Mouse (Mus musculus): Measurements from ENCODE around the gene Popdc3. TPM values are rescaled to one million over a fixed set of nuclear protein-coding genes. Genes with fewer than 3 reads are reported as not detected.

Popdc3 gene
- polyA plus RNA-seq, 1 experiment from 2014 or later = 0.97 TPM

- 88% methylated on average over 12 of the region's 12 CpGs for WGBS
- peaks cover 78% of the 10 kb centered on the region for H3K36me3 ChIP-seq
- ATAC-seq (ENCODE audit: insufficient number of reproducible peaks, insufficient read depth, low FRiP score, low TSS enrichment, low read depth) = no peak
Measured at GRCm38 (mm10) chr10:45151771-45152692, 25.9 kb upstream of the Popdc3 start.

GRCm38 (mm10) chr10:45154557-45155060 is 23.3 kb upstream of the Popdc3 start:
- no peak overlapping the region for H3K4me3 ChIP-seq
- H3K9ac ChIP-seq = no peak overlapping the region
- H3K4me2 ChIP-seq = no peak overlapping the region
- H3K27ac ChIP-seq = no peak overlapping the region
- H3K4me1 ChIP-seq = no peaks in the 10 kb centered on the region
- peaks cover 93% of the 10 kb centered on the region for H3K36me3 ChIP-seq
- WGBS = 94% methylated on average over 14 of the region's 14 CpGs
- no peaks in the 10 kb centered on the region for H3K27me3 ChIP-seq
- no peak for ATAC-seq (ENCODE audit: insufficient number of reproducible peaks, insufficient read depth, low FRiP score, low TSS enrichment, low read depth)
- no peaks in the 10 kb centered on the region for H3K9me3 ChIP-seq

More at GRCm38 (mm10) chr10:45151771-45152692, 25.9 kb upstream of the Popdc3 start:
- H3K9me3 ChIP-seq = no peaks in the 10 kb centered on the region
- no peak overlapping the region for H3K27ac ChIP-seq
- no peak overlapping the region for H3K4me3 ChIP-seq
- no peaks in the 10 kb centered on the region for H3K4me1 ChIP-seq
- H3K27me3 ChIP-seq = no peaks in the 10 kb centered on the region
- H3K4me2 ChIP-seq = no peak overlapping the region
- no peak overlapping the region for H3K9ac ChIP-seq

DNA sequence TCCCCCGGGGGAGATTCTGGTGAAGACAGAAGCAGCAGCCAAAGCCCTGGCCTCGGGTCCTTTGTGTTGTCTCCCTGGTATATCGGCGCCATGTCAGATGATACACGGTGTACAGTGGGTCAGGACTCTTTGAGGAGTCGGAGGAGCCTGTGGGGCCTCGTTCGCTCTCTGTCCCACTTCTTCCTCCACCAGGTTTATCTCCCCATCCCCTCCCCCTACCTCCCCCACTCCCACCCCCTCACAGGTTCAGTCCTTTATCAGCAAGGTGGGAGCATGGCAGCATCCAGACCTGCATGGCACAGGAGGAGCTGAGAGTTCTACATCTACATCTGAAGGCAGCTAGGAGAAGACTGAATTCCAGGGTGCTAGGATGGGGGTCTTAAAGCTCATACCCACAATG is 12.0 kb upstream of the Popdc3 start:
- WGBS = 85% methylated on average over 8 of the region's 8 CpGs
- no peaks in the 10 kb centered on the region for H3K4me1 ChIP-seq

GRCm38 (mm10) chr10:45173927-45174326 is 4.0 kb upstream of the Popdc3 start:
- no peak for ATAC-seq (ENCODE audit: insufficient number of reproducible peaks, insufficient read depth, low FRiP score, low TSS enrichment, low read depth)
- Histone ChIP-seq H3K4me1 (no peaks in the 10 kb centered on the region), H3K4me2 (no peak overlapping the region), H3K36me3 (no peaks in the 10 kb centered on the region), H3K9ac (no peak overlapping the region), H3K27ac (no peak overlapping the region), H3K27me3 (no peaks in the 10 kb centered on the region), H3K9me3 (no peaks in the 10 kb centered on the region), H3K4me3 (no peak overlapping the region)
- 85% methylated on average over 8 of the region's 8 CpGs for WGBS

More for the DNA sequence above, 12.0 kb upstream of the Popdc3 start:
- no peaks in the 10 kb centered on the region for H3K27me3 ChIP-seq
- no peak overlapping the region for H3K9ac ChIP-seq
- no peak overlapping the region for H3K4me2 ChIP-seq
- ATAC-seq (ENCODE audit: insufficient number of reproducible peaks, insufficient read depth, low FRiP score, low TSS enrichment, low read depth) = no peak
- H3K36me3 ChIP-seq = 0 out of 2 replicates have a peak, but pooled peaks cover 3% of the 10 kb centered on the region
- H3K9me3 ChIP-seq = no peaks in the 10 kb centered on the region
- H3K27ac ChIP-seq = no peak overlapping the region
- no peak overlapping the region for H3K4me3 ChIP-seq

DNA sequence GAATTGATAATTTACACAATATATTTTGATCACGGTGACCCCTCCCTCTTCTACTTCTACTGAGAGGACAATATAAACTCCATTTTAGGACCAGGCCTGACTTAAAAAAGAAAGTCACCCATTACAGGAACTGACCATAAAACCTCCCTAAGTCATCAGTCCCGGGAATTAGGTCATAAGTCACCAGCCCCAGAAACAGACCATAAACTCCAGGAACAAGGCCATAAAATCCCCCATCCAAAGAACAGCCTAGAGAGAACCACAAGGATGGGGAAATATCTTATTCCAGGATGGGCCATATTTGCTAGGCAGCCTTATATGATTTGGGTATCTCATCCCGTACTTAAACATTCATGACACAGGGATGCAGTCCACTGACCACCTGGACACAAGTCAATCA is 3.6 kb upstream of the Popdc3 start:
- H3K27ac ChIP-seq = no peak overlapping the region
- WGBS = 92% methylated on average over 3 of the region's 3 CpGs
- no peaks in the 10 kb centered on the region for H3K9me3 ChIP-seq
- H3K27me3 ChIP-seq = no peaks in the 10 kb centered on the region
- H3K4me3 ChIP-seq = no peak overlapping the region
- H3K9ac ChIP-seq = no peak overlapping the region
- ATAC-seq (ENCODE audit: insufficient number of reproducible peaks, insufficient read depth, low FRiP score, low TSS enrichment, low read depth) = no peak
- no peak overlapping the region for H3K4me2 ChIP-seq
- no peaks in the 10 kb centered on the region for H3K4me1 ChIP-seq
- no peaks in the 10 kb centered on the region for H3K36me3 ChIP-seq

- no peaks in the 10 kb centered on the region for H3K4me1 ChIP-seq
- no peak overlapping the region for H3K9ac ChIP-seq
- no peak for ATAC-seq (ENCODE audit: insufficient number of reproducible peaks, insufficient read depth, low FRiP score, low TSS enrichment, low read depth)
- no peaks in the 10 kb centered on the region for H3K9me3 ChIP-seq
- H3K4me2 ChIP-seq = no peak overlapping the region
- H3K27me3 ChIP-seq = no peaks in the 10 kb centered on the region
- 94% methylated on average over 4 of the region's 4 CpGs for WGBS
- no peak overlapping the region for H3K27ac ChIP-seq
- H3K36me3 ChIP-seq = no peaks in the 10 kb centered on the region
- H3K4me3 ChIP-seq = no peak overlapping the region
Measured at GRCm38 (mm10) chr10:45180677-45181326, 2.9 kb downstream of the Popdc3 start.

DNA sequence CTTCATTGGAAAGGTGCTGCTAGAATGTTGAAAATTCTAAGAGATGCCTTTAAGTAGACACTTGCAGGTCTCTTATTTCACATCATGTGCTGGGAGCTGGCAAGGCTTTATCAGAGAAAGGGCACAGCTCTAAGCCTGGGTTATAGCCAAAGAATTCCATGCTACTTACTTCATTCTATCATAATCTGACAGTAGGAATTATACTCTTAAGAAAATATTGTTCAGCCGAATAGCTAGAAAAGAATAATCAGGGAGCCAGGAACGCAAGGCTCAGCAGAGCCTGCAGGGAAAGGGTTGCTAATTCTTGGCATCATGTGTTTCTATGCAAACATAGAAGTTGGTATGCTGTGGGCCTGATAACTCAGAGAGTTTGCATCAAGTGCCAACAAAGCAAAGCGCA is 3.4 kb downstream of the Popdc3 start:
- no peaks in the 10 kb centered on the region for H3K9me3 ChIP-seq
- no peak overlapping the region for H3K9ac ChIP-seq
- no peak overlapping the region for H3K27ac ChIP-seq
- no peaks in the 10 kb centered on the region for H3K36me3 ChIP-seq
- no peaks in the 10 kb centered on the region for H3K27me3 ChIP-seq
- H3K4me3 ChIP-seq = no peak overlapping the region
- no peaks in the 10 kb centered on the region for H3K4me1 ChIP-seq
- no peak overlapping the region for H3K4me2 ChIP-seq
- WGBS = 91% methylated on average over 3 of the region's 3 CpGs
- ATAC-seq (ENCODE audit: insufficient number of reproducible peaks, insufficient read depth, low FRiP score, low TSS enrichment, low read depth) = no peak

- H3K4me2 ChIP-seq = no peak overlapping the region
- no peaks in the 10 kb centered on the region for H3K9me3 ChIP-seq
- no peak for ATAC-seq (ENCODE audit: insufficient number of reproducible peaks, insufficient read depth, low FRiP score, low TSS enrichment, low read depth)
- WGBS = 91% methylated on average over 2 of the region's 2 CpGs
- no peaks in the 10 kb centered on the region for H3K36me3 ChIP-seq
- no peak overlapping the region for H3K4me3 ChIP-seq
- no peak overlapping the region for H3K27ac ChIP-seq
- H3K4me1 ChIP-seq = no peaks in the 10 kb centered on the region
- no peaks in the 10 kb centered on the region for H3K27me3 ChIP-seq
- no peak overlapping the region for H3K9ac ChIP-seq
Measured at GRCm38 (mm10) chr10:45185457-45185856, 7.6 kb downstream of the Popdc3 start.

- Histone ChIP-seq H3K27ac (no peak overlapping the region), H3K36me3 (no peaks in the 10 kb centered on the region), H3K4me3 (no peak overlapping the region), H3K9ac (no peak overlapping the region), H3K27me3 (no peaks in the 10 kb centered on the region), H3K9me3 (no peaks in the 10 kb centered on the region), H3K4me1 (no peaks in the 10 kb centered on the region), H3K4me2 (no peak overlapping the region)
- ATAC-seq (ENCODE audit: insufficient number of reproducible peaks, insufficient read depth, low FRiP score, low TSS enrichment, low read depth) = no peak
- WGBS = 59% methylated on average over 14 of the region's 14 CpGs
Measured at GRCm38 (mm10) chr10:45193330-45194310, 15.7 kb downstream of the Popdc3 start.

DNA sequence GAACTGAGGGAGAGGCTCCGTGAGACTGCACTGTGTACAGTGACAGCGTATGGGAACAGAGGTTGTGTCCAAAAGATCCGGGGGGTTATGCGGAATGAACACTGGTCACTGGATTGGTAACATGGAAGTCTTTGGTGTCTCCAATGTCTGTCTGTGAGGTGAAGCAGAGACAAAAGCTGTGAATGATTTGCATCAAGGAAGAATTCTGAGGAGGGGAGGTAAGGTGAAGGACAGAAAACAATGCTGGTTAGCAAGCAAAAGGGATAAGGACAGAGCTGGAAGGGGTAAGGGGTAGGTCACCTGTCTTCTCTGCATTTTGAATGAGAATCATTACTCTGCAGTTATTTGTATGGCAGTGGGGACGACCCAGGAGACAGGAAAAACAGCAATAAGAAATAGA is 16.6 kb downstream of the Popdc3 start:
- no peak overlapping the region for H3K27ac ChIP-seq
- ATAC-seq (ENCODE audit: insufficient number of reproducible peaks, insufficient read depth, low FRiP score, low TSS enrichment, low read depth) = no peak
- no peak overlapping the region for H3K9ac ChIP-seq
- H3K4me2 ChIP-seq = no peak overlapping the region
- WGBS = 84% methylated on average over 5 of the region's 5 CpGs
- H3K27me3 ChIP-seq = no peaks in the 10 kb centered on the region
- H3K9me3 ChIP-seq = no peaks in the 10 kb centered on the region
- no peaks in the 10 kb centered on the region for H3K36me3 ChIP-seq
- H3K4me3 ChIP-seq = no peak overlapping the region
- no peaks in the 10 kb centered on the region for H3K4me1 ChIP-seq

- no peak overlapping the region for H3K4me3 ChIP-seq
- no peaks in the 10 kb centered on the region for H3K4me1 ChIP-seq
- no peaks in the 10 kb centered on the region for H3K27me3 ChIP-seq
- H3K27ac ChIP-seq = no peak overlapping the region
- H3K9me3 ChIP-seq = no peaks in the 10 kb centered on the region
- H3K9ac ChIP-seq = no peak overlapping the region
- ATAC-seq (ENCODE audit: insufficient number of reproducible peaks, insufficient read depth, low FRiP score, low TSS enrichment, low read depth) = no peak
- WGBS = 57% methylated on average over 1 of the region's 1 CpGs
- no peak overlapping the region for H3K4me2 ChIP-seq
- H3K36me3 ChIP-seq = no peaks in the 10 kb centered on the region
Measured at GRCm38 (mm10) chr10:45204582-45204981, 26.7 kb downstream of the Popdc3 start.

Data from embryonic facial prominence, embryonic 13.5 days (tissue).